Mouse (Mus musculus) heart, postnatal 0 days (tissue): ENCODE measurements around the gene Kcnh7.

Experiments used
- CTCF ChIP-seq: IDR thresholded peaks from 2 replicates; pipeline ENCODE4 v1.5.1; 2016; ENCODE audit warnings: antibody characterized with exemption, control low read depth, low read depth
- EP300 ChIP-seq: IDR thresholded peaks from 2 replicates; pipeline ENCODE4 v1.6.1; 2016; ENCODE audit warnings: antibody characterized with exemption, low read depth

DNA sequence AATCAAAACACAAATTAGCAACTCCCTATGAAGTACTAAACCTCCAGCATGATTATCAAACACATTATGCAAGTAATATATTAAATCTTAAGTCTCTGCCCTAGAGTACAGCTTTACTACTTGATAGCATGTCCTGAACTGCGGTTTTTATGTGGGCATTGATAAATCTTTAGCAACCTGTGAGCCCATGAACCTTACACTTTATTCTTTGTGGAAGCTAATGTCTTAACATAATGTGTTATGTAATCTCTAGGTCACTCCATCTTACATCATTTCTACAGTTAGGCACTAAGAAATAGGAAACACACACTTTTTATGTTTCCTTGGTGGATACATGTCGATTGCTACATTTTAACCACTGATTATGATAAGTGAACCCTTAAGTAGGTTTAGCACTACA, 437.8 kb downstream of the Kcnh7 start:
- no peak for TF ChIP-seq CTCF
- no peak for TF ChIP-seq EP300
